Mouse (Mus musculus) ovary, postnatal 14 days (tissue): ENCODE data around the gene Ovol1.

Experiments used
- DNase-seq: peaks from one replicate; pipeline ENCODE4 v3.0.0; 2022; ENCODE audit warnings: low spot score

The Ovol1 gene

DNA sequence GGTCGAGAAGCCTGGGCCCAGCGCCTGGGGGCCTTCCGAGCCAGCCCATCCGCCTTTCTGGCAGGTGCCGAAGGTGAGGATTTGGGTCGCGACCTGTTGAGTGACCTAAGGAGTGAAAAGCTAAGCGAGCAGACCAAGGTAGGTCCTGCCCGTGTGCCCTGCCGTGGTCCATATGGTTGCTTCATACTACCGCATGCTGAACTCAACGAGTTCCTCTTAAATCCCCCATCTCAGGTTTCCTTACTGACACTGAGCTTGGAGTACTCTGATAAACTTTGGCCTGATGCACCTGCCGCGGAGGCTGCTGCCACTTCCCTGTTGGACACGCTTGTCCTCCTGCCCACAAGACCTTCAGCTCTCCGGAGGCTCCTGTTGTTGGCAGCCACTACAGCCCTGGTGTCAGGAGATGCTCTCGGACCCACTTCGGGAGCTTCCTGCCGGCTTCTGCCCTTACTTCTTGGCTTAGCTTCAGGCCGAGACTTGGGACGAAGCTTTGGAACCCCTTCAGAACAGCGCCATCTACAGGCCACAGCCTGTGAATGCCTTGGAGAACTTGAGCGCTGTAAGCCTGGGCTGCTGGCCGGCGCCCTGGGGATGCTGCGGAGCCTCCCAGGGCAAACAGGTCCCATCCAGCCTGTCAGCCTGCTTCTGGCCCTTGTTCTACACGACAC is 8.2 kb upstream of the Ovol1 start:
- peak; percentile 78 for DNase-seq

DNA sequence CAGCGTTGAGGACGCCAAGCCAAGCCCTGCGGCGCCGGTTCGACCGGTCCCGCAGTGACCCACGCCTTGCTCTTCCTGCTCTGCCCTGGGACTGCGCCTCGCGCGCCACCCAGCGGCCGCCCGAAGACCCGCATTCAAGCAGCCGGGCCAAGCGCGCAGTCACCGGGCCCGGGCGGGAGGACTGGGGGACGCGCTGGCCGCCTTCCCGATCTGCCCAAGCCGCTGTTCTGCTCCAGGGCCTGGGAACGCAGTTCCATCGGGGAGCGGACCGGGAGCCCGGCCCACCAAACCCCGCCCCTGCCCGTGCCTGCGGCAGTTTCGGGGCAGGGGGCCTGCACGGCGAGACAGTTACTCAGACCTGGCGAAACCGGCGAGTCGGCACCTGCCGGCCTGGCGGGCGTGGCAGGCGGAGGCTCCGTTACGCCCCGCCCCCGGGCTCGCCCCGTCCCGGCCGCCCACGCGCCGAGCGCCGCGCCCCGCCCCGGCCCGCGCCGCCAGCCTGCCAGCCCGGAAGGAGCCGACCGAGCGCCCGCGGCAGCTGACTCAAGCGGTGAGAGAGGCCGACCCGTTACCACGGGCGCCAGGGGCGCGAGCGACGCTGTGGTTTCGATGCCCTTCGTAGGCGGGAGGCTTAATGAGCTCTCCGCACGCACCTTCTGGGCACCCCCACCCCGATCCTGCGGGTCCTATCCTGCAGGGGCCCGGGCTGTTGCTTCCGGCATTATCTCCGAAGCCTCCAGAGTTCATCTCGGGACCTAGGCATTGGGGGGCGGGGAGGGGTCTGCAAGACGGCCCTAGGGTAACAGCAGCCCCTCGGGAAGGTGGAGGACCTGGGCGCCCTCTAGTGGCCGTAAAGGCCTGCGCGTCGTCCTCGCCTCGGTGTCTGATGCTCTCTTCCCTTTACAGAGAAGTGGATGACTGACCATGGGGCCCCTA is 7.4 kb upstream of the Ovol1 start, which contains the start of gene Ap5b1:
Ap5b1 (plus strand) TSS at position 492 of the 936 bp plus-strand sequence.
- DNase-seq = peak; percentile 86

GRCm38 (mm10) chr19:5567180-5567533 is 6.7 kb upstream of the Ovol1 start:
- no peak for DNase-seq

GRCm38 (mm10) chr19:5566316-5566715 is 5.9 kb upstream of the Ovol1 start:
- DNase-seq = no peak

DNA sequence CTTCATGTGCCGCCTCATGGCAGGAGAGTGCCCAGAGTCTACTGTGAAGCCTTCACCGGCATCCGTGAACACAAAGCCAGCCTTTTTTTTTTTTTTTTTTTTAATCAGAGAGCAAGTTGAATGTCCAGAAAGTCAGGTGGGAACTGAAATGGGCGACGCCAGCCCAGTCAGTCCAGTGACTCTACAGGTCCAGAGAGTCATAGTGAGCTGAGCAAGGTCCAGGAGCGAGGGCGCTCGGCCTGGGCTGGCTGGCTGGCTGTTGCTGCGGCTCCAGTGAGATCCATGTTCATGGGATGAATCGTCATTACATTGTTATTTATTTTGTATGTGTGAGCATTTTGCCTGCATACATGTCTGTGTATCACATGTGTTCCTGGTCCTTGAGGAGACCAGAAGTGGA is 2.3 kb upstream of the Ovol1 start:
- no peak for DNase-seq

DNA sequence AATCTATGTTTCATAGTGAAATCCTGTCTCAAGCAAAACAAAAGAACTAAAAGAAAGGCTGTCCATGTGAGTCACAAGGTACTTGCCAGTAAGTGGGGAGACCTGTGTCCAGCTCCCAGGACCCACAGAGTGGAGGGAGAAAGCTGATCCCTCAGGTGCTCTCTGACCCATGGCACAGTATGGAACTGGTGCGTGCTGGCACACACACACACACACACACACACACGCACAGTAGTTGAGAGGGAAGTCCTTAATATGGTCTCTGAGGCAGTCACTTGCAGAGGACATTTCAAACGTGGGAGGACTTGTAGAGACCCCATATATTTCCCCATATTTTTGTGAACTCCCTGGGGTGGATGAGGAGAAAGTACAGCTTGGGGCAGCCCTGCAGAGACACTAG is 1.4 kb upstream of the Ovol1 start:
- DNase-seq = no peak

DNA sequence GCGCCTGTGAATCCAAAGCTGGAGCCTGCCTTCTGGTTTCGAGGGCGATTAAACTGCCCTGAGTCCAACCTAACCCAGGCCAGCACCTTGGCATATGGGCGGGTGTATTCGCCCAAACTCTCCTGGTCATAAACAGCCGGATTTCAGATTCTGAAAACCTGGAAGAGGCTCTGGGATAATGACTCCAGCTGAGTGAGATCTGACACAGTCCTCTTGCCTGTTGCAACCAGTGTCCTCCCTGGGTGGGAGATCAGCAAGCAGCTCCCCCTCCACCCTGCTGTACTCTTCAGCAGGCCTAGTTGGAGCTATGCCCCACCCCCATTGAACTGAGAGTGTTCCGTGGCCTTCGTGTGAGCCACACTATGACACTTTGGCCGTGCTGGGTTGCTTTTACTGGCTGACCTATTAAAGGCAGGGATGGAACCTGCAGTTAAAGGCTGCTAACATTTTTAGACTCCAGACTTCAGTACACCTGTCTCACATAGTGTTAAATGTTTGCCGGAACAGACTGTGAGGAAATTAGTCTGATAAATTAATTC is 875 bp upstream of the Ovol1 start:
- DNase-seq = no peak

DNA sequence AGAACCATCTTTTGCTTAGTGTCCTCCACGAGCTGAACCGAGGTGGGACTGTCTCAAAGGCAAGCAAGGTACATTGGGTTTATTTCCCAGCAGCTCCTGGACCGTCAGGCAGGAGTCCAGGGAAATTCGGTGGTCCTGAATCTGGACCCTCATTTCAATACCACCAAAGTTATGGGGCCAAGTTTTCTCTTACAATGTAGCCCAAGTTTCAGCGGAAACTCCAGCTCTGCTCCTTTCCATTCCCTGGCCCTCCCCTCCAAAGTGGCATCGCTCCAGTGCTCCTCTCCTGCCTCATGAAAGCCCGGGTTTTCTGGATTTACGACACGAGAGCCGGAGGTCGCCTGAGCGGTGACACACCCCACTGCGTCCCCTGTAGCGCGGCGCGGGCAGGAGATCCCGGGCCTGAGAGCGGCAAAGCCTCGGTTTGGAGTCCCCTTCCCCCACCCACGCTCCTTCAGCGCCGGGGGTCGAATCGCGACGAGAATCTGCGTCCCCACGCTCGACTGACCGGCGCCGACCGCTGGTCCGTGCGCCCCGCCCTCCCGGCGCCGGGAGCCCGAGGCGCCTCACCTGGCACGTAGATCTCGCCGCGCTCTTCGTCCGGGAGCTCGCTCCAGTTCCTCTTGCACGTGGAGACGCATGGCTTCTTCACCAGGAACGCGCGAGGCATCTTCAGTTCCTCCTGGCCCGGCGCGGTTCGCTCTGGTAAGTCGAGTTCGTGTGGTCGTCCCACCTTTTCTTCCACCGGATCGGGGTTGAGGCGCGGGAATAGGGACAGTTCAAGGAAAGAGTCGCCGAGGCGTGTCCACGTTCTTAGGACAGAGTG is 602 bp downstream of the Ovol1 start:
- no peak for DNase-seq

- DNase-seq = no peak
Observed at GRCm38 (mm10) chr19:5559229-5559628, 1.2 kb downstream of the Ovol1 start.

DNA sequence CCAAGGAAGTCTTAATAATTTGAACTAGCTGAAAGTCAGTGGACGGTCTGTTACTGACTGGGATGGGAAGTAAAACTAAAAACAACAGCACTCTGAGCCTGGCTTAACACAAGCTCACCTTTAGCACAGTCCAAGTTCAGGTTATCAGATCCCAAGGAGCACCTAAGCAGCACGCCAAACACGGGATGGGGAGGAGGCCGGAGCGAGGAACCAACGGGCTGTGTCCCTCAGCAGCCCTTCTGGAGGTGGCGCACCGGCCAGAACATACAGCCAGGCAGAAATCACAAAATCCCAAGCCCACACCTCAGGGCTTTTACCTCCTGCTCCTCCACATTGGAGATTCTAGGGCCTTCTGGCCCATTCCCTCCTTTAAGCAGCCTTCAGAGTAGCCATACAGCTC is 1.7 kb downstream of the Ovol1 start:
- no peak for DNase-seq

DNA sequence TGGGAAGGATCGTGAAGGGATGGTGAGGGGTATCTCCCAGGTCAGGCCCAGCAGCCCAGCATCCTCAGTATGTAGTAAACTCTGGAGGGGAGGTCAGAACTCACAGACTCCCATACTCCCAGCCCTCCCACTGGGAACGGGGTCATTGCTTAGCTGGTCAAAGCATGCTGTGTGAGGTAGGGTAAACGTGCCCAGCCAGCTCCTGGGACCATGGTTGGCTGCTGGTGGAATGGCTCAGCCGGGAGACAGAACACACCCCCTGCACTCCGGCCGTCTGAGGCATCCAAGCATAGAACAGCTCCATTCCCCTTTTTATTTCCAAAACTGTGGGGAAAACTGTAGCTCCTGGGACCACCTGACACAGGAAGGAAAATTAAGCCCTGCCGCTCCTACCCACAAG is 2.3 kb downstream of the Ovol1 start:
- no peak for DNase-seq

- no peak for DNase-seq
Observed at GRCm38 (mm10) chr19:5554212-5554611, 6.2 kb downstream of the Ovol1 start.

GRCm38 (mm10) chr19:5553802-5554201 is 6.6 kb downstream of the Ovol1 start:
- no peak for DNase-seq

GRCm38 (mm10) chr19:5547471-5548056 is 12.9 kb downstream of the Ovol1 start:
- no peak for DNase-seq

DNA sequence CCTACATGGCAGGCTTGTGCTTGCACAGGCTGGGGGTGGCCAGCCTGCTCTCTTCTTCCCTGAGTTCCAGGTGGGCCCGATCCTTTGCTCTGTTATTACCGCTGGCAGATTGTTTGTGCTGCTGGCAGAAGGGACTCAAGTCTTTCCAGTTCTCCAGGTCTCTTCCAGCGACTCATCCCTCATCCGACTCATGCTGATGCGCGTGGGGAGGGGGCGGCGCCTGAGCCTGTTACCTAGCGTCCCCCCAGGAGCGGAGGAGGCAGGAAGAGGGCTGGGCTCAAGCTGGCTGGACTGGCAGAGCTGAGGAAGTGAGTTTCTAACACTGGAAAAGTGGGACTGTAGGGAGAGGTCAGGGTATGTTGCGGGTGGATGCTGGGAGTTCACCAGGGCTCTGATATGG is 16.4 kb downstream of the Ovol1 start:
- DNase-seq = no peak

- no peak for DNase-seq
Observed at GRCm38 (mm10) chr19:5543362-5543761, 17.1 kb downstream of the Ovol1 start.

GRCm38 (mm10) chr19:5538786-5539185 is 21.7 kb downstream of the Ovol1 start:
- no peak for DNase-seq

GRCm38 (mm10) chr19:5532520-5532919 is 27.9 kb downstream of the Ovol1 start:
- DNase-seq = no peak

DNA sequence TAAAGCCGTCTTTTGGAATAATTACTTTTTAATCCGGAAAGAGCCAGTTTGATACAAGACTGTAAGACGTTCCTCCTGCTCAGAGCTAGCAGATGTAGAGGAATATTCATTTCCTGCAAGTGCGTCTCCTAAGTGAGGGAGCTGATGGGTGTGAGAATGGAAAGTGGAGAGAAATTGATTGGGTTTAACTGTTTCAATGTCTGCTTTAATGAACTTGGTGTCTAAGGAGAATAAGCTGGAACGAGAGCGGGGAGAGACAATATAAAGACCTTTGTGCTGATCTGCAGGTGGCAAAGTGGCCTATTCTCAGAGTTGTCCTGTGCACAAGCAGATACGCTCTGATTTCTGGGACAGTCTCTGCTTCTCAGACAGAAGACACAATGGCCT is 30.3 kb downstream of the Ovol1 start:
- DNase-seq = no peak

DNA sequence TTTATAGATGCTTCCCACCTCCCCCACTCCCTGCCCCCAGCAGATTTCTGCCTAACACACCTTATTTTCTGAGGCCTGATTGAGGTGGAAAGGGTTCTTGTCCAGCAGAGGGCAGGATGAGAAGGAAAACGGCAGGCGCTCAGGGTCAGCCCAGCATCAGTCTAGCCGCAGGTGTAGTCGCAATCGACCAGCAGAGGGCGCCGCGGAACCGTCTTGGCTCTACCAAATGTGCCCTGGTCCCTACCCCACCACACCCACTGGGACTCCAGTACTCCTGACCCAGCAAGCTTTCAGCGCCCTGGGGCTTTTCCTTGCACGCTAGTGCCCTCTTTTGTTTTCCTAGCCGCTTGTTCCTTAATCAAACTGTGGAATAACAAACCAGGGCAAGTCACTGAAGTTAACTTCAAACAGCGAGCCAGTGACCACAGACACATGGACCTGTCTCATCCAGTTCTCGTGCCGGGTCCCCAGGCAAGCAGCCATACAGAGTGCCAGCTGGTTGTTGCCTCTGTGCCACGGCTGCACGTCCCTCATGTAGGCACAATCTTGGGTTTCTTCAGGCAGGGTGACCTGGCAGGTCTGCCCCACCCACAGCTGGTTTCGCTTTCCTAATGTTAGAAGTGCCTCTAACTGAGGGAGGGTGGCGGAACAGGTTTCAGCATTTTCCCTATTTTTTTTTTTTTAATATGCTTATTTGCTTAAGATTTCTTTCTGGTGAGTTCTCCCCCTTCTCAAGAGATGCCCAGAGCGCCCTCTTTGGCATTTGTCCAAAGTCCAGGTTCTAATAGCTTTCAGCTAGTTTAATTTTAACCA is 30.9 kb downstream of the Ovol1 start:
- DNase-seq = peak; percentile 98

GRCm38 (mm10) chr19:5525204-5525603 is 35.2 kb downstream of the Ovol1 start:
- no peak for DNase-seq
